Mouse (Mus musculus): Measurements from ENCODE around the gene Mrpl22. TPM values are rescaled to one million over a fixed set of nuclear protein-coding genes. Genes with fewer than 3 reads are reported as not detected.
"Not testable (repeated sequence)": the region's sequence is repeated elsewhere in the genome, so short reads cannot be mapped to it uniquely, and the experiment has no call there.

Mrpl22 gene
- polyA plus RNA-seq, 1 experiment = 50.1 TPM

DNA sequence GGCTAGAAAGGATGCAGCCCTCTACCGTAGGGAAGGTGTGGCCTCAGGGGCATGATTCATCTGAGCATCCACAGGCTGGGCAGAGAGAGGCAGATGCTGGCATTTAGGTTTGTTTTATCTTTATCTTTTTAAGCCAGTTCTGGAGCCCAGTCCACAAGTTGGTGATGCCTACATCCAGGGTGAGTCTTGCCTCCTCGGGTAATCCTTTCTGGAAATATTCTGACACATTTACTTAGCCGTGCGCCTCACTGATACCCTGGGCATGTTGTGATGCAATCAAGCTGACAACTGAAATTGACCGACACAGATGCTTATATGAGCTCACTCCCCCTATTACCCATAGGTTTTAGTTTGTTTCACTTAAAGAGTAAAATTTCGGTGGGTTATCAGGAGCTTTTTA is 45.4 kb downstream of the Mrpl22 start:
- no peak for TF ChIP-seq POLR2A (IDR thresholded peaks at IDR 0.05; ENCODE audit: extremely low read depth, insufficient read depth, low read length)
- TF ChIP-seq CTCF (IDR thresholded peaks at IDR 0.05; ENCODE audit: extremely low read depth, insufficient read depth, low read length) = no peak
- Histone ChIP-seq H3K4me1 (ENCODE audit: control insufficient read depth, insufficient read depth, low read length) (no peaks in the 10 kb centered on the region), H3K27ac (ENCODE audit: insufficient read depth, low read length) (no peak overlapping the region), H3K4me3 (ENCODE audit: insufficient read depth, low read length) (no peak overlapping the region)

DNA sequence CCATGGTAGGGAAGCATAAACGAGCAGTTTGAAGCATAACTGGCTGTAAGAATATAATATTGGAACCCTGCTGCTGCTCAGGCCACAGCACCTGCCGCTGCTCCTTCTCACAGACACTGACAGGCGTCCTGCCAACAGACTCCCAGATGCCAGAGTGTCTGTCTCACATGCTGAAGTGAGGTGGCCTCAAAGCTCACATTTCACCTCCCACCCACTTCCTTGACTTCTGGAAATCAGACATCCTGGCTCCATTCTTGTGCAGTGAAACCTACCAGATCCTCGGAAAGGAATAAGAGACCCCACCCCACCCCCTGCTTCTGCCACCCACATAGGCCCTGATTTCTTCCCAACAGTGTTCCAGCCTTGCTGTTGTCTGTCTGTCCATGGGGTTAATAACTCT is 52.3 kb downstream of the Mrpl22 start:
- TF ChIP-seq POLR2A (IDR thresholded peaks at IDR 0.05; ENCODE audit: extremely low read depth, insufficient read depth, low read length) = no peak
- TF ChIP-seq CTCF (IDR thresholded peaks at IDR 0.05; ENCODE audit: extremely low read depth, insufficient read depth, low read length) = no peak
- H3K4me3 ChIP-seq (ENCODE audit: insufficient read depth, low read length) = no peak overlapping the region
- H3K27ac ChIP-seq (ENCODE audit: insufficient read depth, low read length) = no peak overlapping the region
- no peaks in the 10 kb centered on the region for H3K4me1 ChIP-seq (ENCODE audit: control insufficient read depth, insufficient read depth, low read length)

DNA sequence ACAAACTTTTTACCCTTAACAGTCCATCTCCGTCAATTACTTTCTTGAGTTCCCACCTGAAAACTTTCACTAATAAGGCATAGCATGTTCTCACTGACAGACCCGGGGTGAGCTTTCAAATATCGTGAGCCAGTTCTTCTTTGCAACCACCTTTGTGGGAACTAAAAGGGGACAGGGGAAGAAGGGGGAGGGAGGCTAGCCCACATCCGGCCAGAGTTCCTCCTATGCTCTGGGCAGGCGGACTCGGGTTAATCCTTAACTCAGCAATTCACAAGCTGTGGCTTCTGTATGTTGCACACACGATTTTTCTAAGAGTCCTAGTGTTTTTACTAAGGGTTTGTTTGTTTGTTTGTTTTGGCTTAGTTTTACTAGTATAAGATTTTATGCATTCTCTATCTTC is 52.9 kb downstream of the Mrpl22 start:
- no peaks in the 10 kb centered on the region for H3K4me1 ChIP-seq (ENCODE audit: control insufficient read depth, insufficient read depth, low read length)
- TF ChIP-seq POLR2A (IDR thresholded peaks at IDR 0.05; ENCODE audit: extremely low read depth, insufficient read depth, low read length) (no peak), CTCF (IDR thresholded peaks at IDR 0.05; ENCODE audit: extremely low read depth, insufficient read depth, low read length) (no peak)
- no peak overlapping the region for H3K27ac ChIP-seq (ENCODE audit: insufficient read depth, low read length)
- no peak overlapping the region for H3K4me3 ChIP-seq (ENCODE audit: insufficient read depth, low read length)

DNA sequence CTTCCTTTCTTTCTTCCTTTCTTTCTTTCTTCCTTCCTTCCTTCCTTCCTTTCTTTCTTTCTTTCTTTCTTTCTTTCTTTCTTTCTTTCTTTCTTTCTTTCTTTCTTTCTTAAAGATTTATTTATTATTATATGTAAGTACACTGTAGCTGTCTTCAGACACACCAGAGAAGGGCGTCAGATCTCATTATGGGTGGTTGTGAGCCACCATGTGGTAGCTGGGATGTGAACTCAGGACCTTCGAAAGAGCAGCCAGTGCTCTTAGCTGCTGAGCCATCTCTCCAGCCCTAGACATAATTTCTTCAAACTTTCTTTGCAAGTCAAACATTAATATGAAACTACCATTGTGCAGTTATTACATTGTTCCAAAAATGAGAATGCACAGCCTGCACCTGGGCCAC is 53.4 kb downstream of the Mrpl22 start:
- not testable (repeated sequence) for H3K4me3 ChIP-seq (ENCODE audit: insufficient read depth, low read length); H3K27ac ChIP-seq (ENCODE audit: insufficient read depth, low read length); H3K4me1 ChIP-seq (ENCODE audit: control insufficient read depth, insufficient read depth, low read length)

DNA sequence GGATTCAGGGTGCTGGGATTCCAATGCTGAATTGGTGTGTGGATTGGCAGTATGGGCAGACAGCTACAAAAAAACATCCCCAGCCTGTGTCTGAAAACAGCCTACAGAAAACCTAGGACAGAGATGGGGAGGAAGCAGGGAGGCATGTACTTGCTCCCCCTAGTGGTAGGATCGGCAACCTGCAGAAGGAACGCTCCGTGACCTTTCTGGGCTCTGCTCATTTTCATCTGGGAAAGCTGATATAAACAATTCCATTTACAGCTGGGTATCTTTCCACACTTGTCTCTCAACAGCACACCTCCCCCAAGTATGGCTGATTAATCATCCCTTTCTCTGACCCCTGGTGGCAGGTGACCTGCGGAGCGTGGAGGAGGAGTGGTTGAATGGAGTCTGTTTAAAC is 54.2 kb downstream of the Mrpl22 start:
- TF ChIP-seq POLR2A (IDR thresholded peaks at IDR 0.05; ENCODE audit: extremely low read depth, insufficient read depth, low read length) (no peak), CTCF (IDR thresholded peaks at IDR 0.05; ENCODE audit: extremely low read depth, insufficient read depth, low read length) (peak; percentile 96)
- Histone ChIP-seq H3K4me1 (ENCODE audit: control insufficient read depth, insufficient read depth, low read length) (no peaks in the 10 kb centered on the region), H3K4me3 (ENCODE audit: insufficient read depth, low read length) (no peak overlapping the region), H3K27ac (ENCODE audit: insufficient read depth, low read length) (no peak overlapping the region)

DNA sequence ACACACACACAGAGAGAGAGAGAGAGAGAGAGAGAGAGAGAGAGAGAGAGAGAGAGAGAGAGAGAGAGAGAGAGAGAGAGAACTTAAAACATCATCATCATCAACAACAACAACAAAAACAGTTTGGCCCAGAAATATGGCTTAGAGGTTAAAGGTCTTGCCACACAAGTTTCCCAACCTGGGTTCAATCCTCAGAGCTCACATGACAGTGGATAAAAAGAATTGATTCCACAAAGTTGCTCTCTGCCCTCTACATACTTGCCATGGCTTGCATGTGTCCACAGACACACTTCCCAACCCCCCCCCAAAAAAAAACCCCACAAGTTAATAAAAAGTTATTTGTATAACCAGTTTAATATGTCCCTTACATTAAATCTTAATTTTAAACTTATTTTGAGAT is 55.0 kb downstream of the Mrpl22 start:
- Histone ChIP-seq H3K4me3 (ENCODE audit: insufficient read depth, low read length) (no peak overlapping the region), H3K4me1 (ENCODE audit: control insufficient read depth, insufficient read depth, low read length) (no peaks in the 10 kb centered on the region), H3K27ac (ENCODE audit: insufficient read depth, low read length) (no peak overlapping the region)
- TF ChIP-seq CTCF (IDR thresholded peaks at IDR 0.05; ENCODE audit: extremely low read depth, insufficient read depth, low read length) (no peak), POLR2A (IDR thresholded peaks at IDR 0.05; ENCODE audit: extremely low read depth, insufficient read depth, low read length) (no peak)

DNA sequence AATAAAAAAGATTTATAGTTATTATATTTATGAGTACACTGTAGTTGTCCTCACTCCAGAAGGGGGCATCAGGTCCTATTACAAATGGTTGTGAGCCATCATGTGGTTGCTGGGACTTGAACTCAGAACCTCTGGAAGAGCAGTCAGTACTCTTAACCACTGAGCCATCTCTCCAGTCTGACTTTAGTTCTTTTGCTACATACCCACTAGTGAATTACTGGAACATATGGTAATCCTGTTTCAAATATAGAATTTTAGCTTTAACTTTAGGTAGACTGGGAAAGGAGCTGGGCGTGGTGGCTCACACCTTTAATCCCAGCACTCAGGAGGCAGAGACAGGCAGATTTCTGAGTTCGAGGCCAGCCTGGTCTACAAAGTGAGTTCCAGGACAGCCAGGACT is 56.6 kb downstream of the Mrpl22 start:
- H3K4me1 ChIP-seq (ENCODE audit: control insufficient read depth, insufficient read depth, low read length); H3K4me3 ChIP-seq (ENCODE audit: insufficient read depth, low read length): not testable (repeated sequence)

More for the DNA sequence above, 56.6 kb downstream of the Mrpl22 start:
- H3K27ac ChIP-seq (ENCODE audit: insufficient read depth, low read length) = not testable (repeated sequence)

Other genes starting within 250 kb of the Mrpl22 start
- 44.1 and 46.0 TPM in 2 replicates for gene Larp1, start 162.6 kb upstream of the Mrpl22 start, polyA plus RNA-seq (2012; rRNA removed)
- gene Gm12248, start 78.5 kb upstream of the Mrpl22 start, polyA plus RNA-seq (2012; rRNA removed) = not detected in 2 replicates
- gene Cnot8, start 67.5 kb upstream of the Mrpl22 start, polyA plus RNA-seq (2012; rRNA removed) = 75.1 and 81.7 TPM in 2 replicates
- 8.6 and 9.5 TPM in 2 replicates for gene Gemin5, start 3.1 kb upstream of the Mrpl22 start, polyA plus RNA-seq (2012; rRNA removed)
- gene Igtp, start 27.9 kb downstream of the Mrpl22 start, polyA plus RNA-seq (2012; rRNA removed) = 9.0 and 9.6 TPM in 2 replicates
- 4.0 and 5.7 TPM in 2 replicates for gene Irgm2, start 28.0 kb downstream of the Mrpl22 start, polyA plus RNA-seq (2012; rRNA removed)
- not detected in 2 replicates for gene 4930438A08Rik, start 103.1 kb downstream of the Mrpl22 start, polyA plus RNA-seq (2012; rRNA removed)
- 65.6 and 77.1 TPM in 2 replicates for gene Zfp692, start 135.4 kb downstream of the Mrpl22 start, polyA plus RNA-seq (2012; rRNA removed)
- gene Zfp672, start 158.7 kb downstream of the Mrpl22 start, polyA plus RNA-seq (2012; rRNA removed) = 50.2 and 50.7 TPM in 2 replicates
- gene Sh3bp5l, start 159.1 kb downstream of the Mrpl22 start, polyA plus RNA-seq (2012; rRNA removed) = 42.4 and 44.6 TPM in 2 replicates
- gene Lypd8, start 207.4 kb downstream of the Mrpl22 start, polyA plus RNA-seq (2012; rRNA removed) = 0.08 and 0.11 TPM in 2 replicates
- gene 1810065E05Rik, start 249.4 kb downstream of the Mrpl22 start, polyA plus RNA-seq (2012; rRNA removed) = not detected in 2 replicates